Mouse (Mus musculus): Measurements from ENCODE around the gene Otop2. TPM values are rescaled to one million over a fixed set of nuclear protein-coding genes. Genes with fewer than 3 reads are reported as not detected.

Gene Otop2
- polyA plus RNA-seq, 1 experiment from 2014 or later, result not detected

- no peaks in the 10 kb centered on the region for H3K4me1 ChIP-seq (ENCODE audit: insufficient read depth, low read depth, low read length)
- 13% methylated on average over 11 of the region's 12 CpGs for WGBS
- H3K9me3 ChIP-seq (ENCODE audit: low read length), result no peaks in the 10 kb centered on the region
- no peak overlapping the region for H3K27ac ChIP-seq (ENCODE audit: low read length)
- 0 out of 2 replicates have a peak, but pooled peaks cover 4% of the 10 kb centered on the region for H3K27me3 ChIP-seq (replicated peaks; ENCODE audit: insufficient read depth, low read length)
- no peak overlapping the region for H3K4me2 ChIP-seq (replicated peaks; ENCODE audit: low read depth, low read length)
- no peak overlapping the region for H3K9ac ChIP-seq (replicated peaks; ENCODE audit: low read depth)
- TF ChIP-seq EP300 (IDR thresholded peaks at IDR 0.05) (no peak), CTCF (IDR thresholded peaks at IDR 0.05) (no peak)
- DNase-seq (ENCODE audit: low spot score) (no peak), ATAC-seq (no peak)
- H3K36me3 ChIP-seq (ENCODE audit: insufficient read depth, low read length), result no peaks in the 10 kb centered on the region
- H3K4me3 ChIP-seq (ENCODE audit: low read depth, low read length), result no peak overlapping the region
Observed at GRCm38 (mm10) chr11:115344967-115345366, 38.0 kb downstream of the Otop2 start.

GRCm38 (mm10) chr11:115345515-115345914, 38.6 kb downstream of the Otop2 start:
- 30% methylated on average over 7 of the region's 7 CpGs for WGBS
- Histone ChIP-seq H3K4me2 (replicated peaks; ENCODE audit: low read depth, low read length) (no peak overlapping the region), H3K36me3 (ENCODE audit: insufficient read depth, low read length) (no peaks in the 10 kb centered on the region), H3K9me3 (ENCODE audit: low read length) (no peaks in the 10 kb centered on the region), H3K27ac (ENCODE audit: low read length) (no peak overlapping the region), H3K27me3 (replicated peaks; ENCODE audit: insufficient read depth, low read length) (0 out of 2 replicates have a peak, but pooled peaks cover 4% of the 10 kb centered on the region), H3K9ac (replicated peaks; ENCODE audit: low read depth) (no peak overlapping the region), H3K4me1 (ENCODE audit: insufficient read depth, low read depth, low read length) (no peaks in the 10 kb centered on the region), H3K4me3 (ENCODE audit: low read depth, low read length) (no peak overlapping the region)
- ATAC-seq (no peak), DNase-seq (ENCODE audit: low spot score) (no peak)
- TF ChIP-seq CTCF (IDR thresholded peaks at IDR 0.05) (no peak), EP300 (IDR thresholded peaks at IDR 0.05) (no peak)

- DNase-seq (ENCODE audit: low spot score), result no peak
- H3K27ac ChIP-seq (ENCODE audit: low read length), result no peak overlapping the region
- no peak overlapping the region for H3K4me2 ChIP-seq (replicated peaks; ENCODE audit: low read depth, low read length)
- no peak overlapping the region for H3K9ac ChIP-seq (replicated peaks; ENCODE audit: low read depth)
- H3K4me1 ChIP-seq (ENCODE audit: insufficient read depth, low read depth, low read length), result no peaks in the 10 kb centered on the region
- H3K27me3 ChIP-seq (replicated peaks; ENCODE audit: insufficient read depth, low read length), result 0 out of 2 replicates have a peak, but pooled peaks cover 4% of the 10 kb centered on the region
- no peak for TF ChIP-seq CTCF (IDR thresholded peaks at IDR 0.05)
- TF ChIP-seq EP300 (IDR thresholded peaks at IDR 0.05), result no peak
- WGBS, result 39% methylated on average over 17 of the region's 17 CpGs
- H3K36me3 ChIP-seq (ENCODE audit: insufficient read depth, low read length), result peaks cover 3% of the 10 kb centered on the region; the same call in 1 of the 2 replicates
- H3K4me3 ChIP-seq (ENCODE audit: low read depth, low read length), result no peak overlapping the region
- ATAC-seq, result no peak
- no peaks in the 10 kb centered on the region for H3K9me3 ChIP-seq (ENCODE audit: low read length)
Observed at GRCm38 (mm10) chr11:115348681-115349248, 41.8 kb downstream of the Otop2 start.

GRCm38 (mm10) chr11:115349976-115350375, 43.0 kb downstream of the Otop2 start:
- WGBS, result 24% methylated on average over 3 of the region's 4 CpGs
- H3K27me3 ChIP-seq (replicated peaks; ENCODE audit: insufficient read depth, low read length), result 0 out of 2 replicates have a peak, but pooled peaks cover 4% of the 10 kb centered on the region
- H3K9me3 ChIP-seq (ENCODE audit: low read length), result no peaks in the 10 kb centered on the region
- H3K4me1 ChIP-seq (ENCODE audit: insufficient read depth, low read depth, low read length), result no peaks in the 10 kb centered on the region
- DNase-seq (ENCODE audit: low spot score) (no peak), ATAC-seq (no peak)
- no peak overlapping the region for H3K4me2 ChIP-seq (replicated peaks; ENCODE audit: low read depth, low read length)
- no peak overlapping the region for H3K27ac ChIP-seq (ENCODE audit: low read length)
- no peak overlapping the region for H3K9ac ChIP-seq (replicated peaks; ENCODE audit: low read depth)
- TF ChIP-seq EP300 (IDR thresholded peaks at IDR 0.05) (no peak), CTCF (IDR thresholded peaks at IDR 0.05) (no peak)
- H3K4me3 ChIP-seq (ENCODE audit: low read depth, low read length), result no peak overlapping the region
- H3K36me3 ChIP-seq (ENCODE audit: insufficient read depth, low read length), result peaks cover 3% of the 10 kb centered on the region; the same call in 1 of the 2 replicates

GRCm38 (mm10) chr11:115353375-115353774, 46.4 kb downstream of the Otop2 start:
- Histone ChIP-seq H3K27ac (ENCODE audit: low read length) (no peak overlapping the region), H3K4me3 (ENCODE audit: low read depth, low read length) (no peak overlapping the region), H3K27me3 (replicated peaks; ENCODE audit: insufficient read depth, low read length) (no peaks in the 10 kb centered on the region), H3K36me3 (ENCODE audit: insufficient read depth, low read length) (peaks cover 3% of the 10 kb centered on the region; the same call in 1 of the 2 replicates), H3K4me1 (ENCODE audit: insufficient read depth, low read depth, low read length) (no peaks in the 10 kb centered on the region), H3K9me3 (ENCODE audit: low read length) (no peaks in the 10 kb centered on the region), H3K4me2 (replicated peaks; ENCODE audit: low read depth, low read length) (no peak overlapping the region), H3K9ac (replicated peaks; ENCODE audit: low read depth) (no peak overlapping the region)
- DNase-seq (ENCODE audit: low spot score) (no peak), ATAC-seq (no peak)
- no peak for TF ChIP-seq CTCF (IDR thresholded peaks at IDR 0.05)
- TF ChIP-seq EP300 (IDR thresholded peaks at IDR 0.05), result no peak
- WGBS, result 83% methylated on average over 5 of the region's 5 CpGs

- 12% methylated on average over 8 of the region's 8 CpGs for WGBS
Observed at GRCm38 (mm10) chr11:115354183-115354582, 47.2 kb downstream of the Otop2 start.

More at GRCm38 (mm10) chr11:115354183-115354582, 47.2 kb downstream of the Otop2 start:
- TF ChIP-seq CTCF (IDR thresholded peaks at IDR 0.05) (peak; percentile 96), EP300 (IDR thresholded peaks at IDR 0.05) (no peak)
- Histone ChIP-seq H3K9me3 (ENCODE audit: low read length) (no peaks in the 10 kb centered on the region), H3K4me1 (ENCODE audit: insufficient read depth, low read depth, low read length) (peaks cover 4% of the 10 kb centered on the region; the same call in 1 of the 2 replicates), H3K36me3 (ENCODE audit: insufficient read depth, low read length) (peaks cover 3% of the 10 kb centered on the region; the same call in 1 of the 2 replicates), H3K4me2 (replicated peaks; ENCODE audit: low read depth, low read length) (no peak overlapping the region), H3K4me3 (ENCODE audit: low read depth, low read length) (no peak overlapping the region), H3K27ac (ENCODE audit: low read length) (no peak overlapping the region), H3K27me3 (replicated peaks; ENCODE audit: insufficient read depth, low read length) (no peaks in the 10 kb centered on the region), H3K9ac (replicated peaks; ENCODE audit: low read depth) (no peak overlapping the region)
- DNase-seq (ENCODE audit: low spot score), result peak; percentile 84
- peak; percentile 49; the same call in 1 of the 2 replicates for ATAC-seq

All from lung, postnatal 0 days (tissue).